9 mouse cellular contexts compared by ENCODE assay signal in genomic region chr9:106454071-106454761, GRCm38 (mm10). TPM values are rescaled to one million over a fixed set of nuclear protein-coding genes. Genes with fewer than 3 reads are reported as not detected.
DNase-seq lines count a peak whose midpoint lies in the region; ATAC-seq and TF ChIP-seq lines count a peak whose summit lies in the region.
"Had no signal": no experiment of that assay in that cellular context is flagged by ENCODE, and none has a peak within 500 bp of the region (broad histone marks: within the 10 kb centered on the region; RNA-seq: fewer than 3 reads in every experiment).

No protein-coding gene starts in this region.

- H3K9ac ChIP-seq in heart, adult 2 months (ENCODE audit: low read depth, low read length): peak overlapping the region; percentile 87
- H3K9ac ChIP-seq in forebrain, embryonic 13.5 days: peak overlapping the region; percentile 97
- peak overlapping the region; percentile 67 for H3K9ac ChIP-seq in limb, embryonic 15.5 days
- peak overlapping the region; percentile 83 for H3K9ac ChIP-seq in stomach, embryonic 16.5 days (ENCODE audit: low read length)

- no peak for ATAC-seq in G1E (ENCODE audit: extremely low read depth, insufficient number of reproducible peaks, low FRiP score, poor library complexity, severe bottlenecking)
- peak; percentile 7 for ATAC-seq in forebrain, embryonic 13.5 days
- ATAC-seq in limb, embryonic 15.5 days (ENCODE audit: insufficient number of reproducible peaks, low FRiP score, low TSS enrichment, low read depth): peak; percentile 9; the same call in 1 of the 2 replicates
- ATAC-seq in stomach, embryonic 16.5 days (ENCODE audit: insufficient read depth, low FRiP score): peak; percentile 11; the same call in 1 of the 2 replicates

- no peaks in the 10 kb centered on the region for H3K79me2 ChIP-seq in heart, adult 2 months (replicated peaks; ENCODE audit: control insufficient read depth, insufficient read depth, low read length)

- no peaks in the 10 kb centered on the region for H3K36me3 ChIP-seq in heart, adult 2 months (ENCODE audit: control insufficient read depth, insufficient read depth, low read length)
- H3K36me3 ChIP-seq in G1E (replicated peaks): no peaks in the 10 kb centered on the region
- peaks cover 22% of the 10 kb centered on the region for H3K36me3 ChIP-seq in forebrain, embryonic 13.5 days (ENCODE audit: poor library complexity, severe bottlenecking)
- 0 out of 2 replicates have a peak, but pooled peaks cover 3% of the 10 kb centered on the region for H3K36me3 ChIP-seq in limb, embryonic 15.5 days
- no peaks in the 10 kb centered on the region for H3K36me3 ChIP-seq in stomach, embryonic 16.5 days (ENCODE audit: control insufficient read depth, insufficient read depth, low read length)

- H3K27me3 ChIP-seq in heart, adult 2 months (ENCODE audit: control insufficient read depth, insufficient read depth, low read length): no peaks in the 10 kb centered on the region
- H3K27me3 ChIP-seq in G1E (ENCODE audit: insufficient read depth, low read length): peaks cover 86% of the 10 kb centered on the region
- no peaks in the 10 kb centered on the region for H3K27me3 ChIP-seq in forebrain, embryonic 13.5 days
- no peaks in the 10 kb centered on the region for H3K27me3 ChIP-seq in limb, embryonic 15.5 days
- H3K27me3 ChIP-seq in stomach, embryonic 16.5 days (ENCODE audit: control insufficient read depth, insufficient read depth, low read length): no peaks in the 10 kb centered on the region
- H3K27me3 ChIP-seq: Patski had no signal

- peak in 1 of 2 experiments; percentile 46 for DNase-seq in heart, adult 2 months
- DNase-seq in heart, postnatal 36 days: no peak
- no peak for DNase-seq in G1E (ENCODE audit: low spot score)
- no peak for DNase-seq in ovary, postnatal 10 days (ENCODE audit: low spot score)
- DNase-seq in left cerebral cortex, postnatal 36 days (ENCODE audit: low spot score in 2 of 2): no peak

- intact Hi-C loops in heart, adult 2 months (cut with DNase I): no loop called here
- intact Hi-C loops in heart, postnatal 36 days (cut with DNase I): no loop called here
- intact Hi-C loops in left cerebral cortex, postnatal 36 days (cut with DNase I): no loop called here

- TF ChIP-seq POLR2A in heart, adult 2 months (IDR thresholded peaks at IDR 0.05; ENCODE audit: insufficient read depth, low read depth, low read length): no peak

- TF ChIP-seq CTCF in heart, adult 2 months (IDR thresholded peaks at IDR 0.05): no peak
- TF ChIP-seq CTCF in G1E (IDR thresholded peaks at IDR 0.05; ENCODE audit: low read depth, low read length): no peak

- peak overlapping the region; percentile 98 for H3K4me2 ChIP-seq in forebrain, embryonic 13.5 days
- H3K4me2 ChIP-seq in limb, embryonic 15.5 days: peak overlapping the region; percentile 94
- peak overlapping the region; percentile 67 for H3K4me2 ChIP-seq in stomach, embryonic 16.5 days (ENCODE audit: low read depth, low read length)

- 14% methylated on average over 18 of the region's 20 CpGs for WGBS in heart, adult 2 months
- 2% methylated on average over 15 of the region's 20 CpGs for WGBS in forebrain, embryonic 13.5 days
- WGBS in limb, embryonic 15.5 days: under 1% methylated on average over 20 of the region's 20 CpGs
- WGBS in stomach, embryonic 16.5 days: 1% methylated on average over 20 of the region's 20 CpGs

- no peaks in the 10 kb centered on the region for H3K9me3 ChIP-seq in G1E (replicated peaks)
- H3K9me3 ChIP-seq in forebrain, embryonic 13.5 days (replicated peaks): no peaks in the 10 kb centered on the region
- H3K9me3 ChIP-seq in limb, embryonic 15.5 days: no peaks in the 10 kb centered on the region
- no peaks in the 10 kb centered on the region for H3K9me3 ChIP-seq in stomach, embryonic 16.5 days (replicated peaks; ENCODE audit: control insufficient read depth, low read length)

- peaks cover 15% of the 10 kb centered on the region for H3K4me1 ChIP-seq in heart, adult 2 months (ENCODE audit: control insufficient read depth, insufficient read depth, low read length)
- H3K4me1 ChIP-seq in G1E (ENCODE audit: insufficient read depth, low read depth, low read length): peaks cover 48% of the 10 kb centered on the region
- peaks cover 78% of the 10 kb centered on the region for H3K4me1 ChIP-seq in forebrain, embryonic 13.5 days
- peaks cover 85% of the 10 kb centered on the region for H3K4me1 ChIP-seq in limb, embryonic 15.5 days
- H3K4me1 ChIP-seq in stomach, embryonic 16.5 days (ENCODE audit: control insufficient read depth, insufficient read depth, low read length): peaks cover 56% of the 10 kb centered on the region

- no peak for TF ChIP-seq EP300 in heart, adult 2 months (IDR thresholded peaks at IDR 0.05; ENCODE audit: insufficient read depth, low read depth, low read length)

- peak overlapping the region; percentile 60 for H3K4me3 ChIP-seq in heart, adult 2 months
- H3K4me3 ChIP-seq in G1E (ENCODE audit: low read depth, low read length): peak overlapping the region; percentile 73
- H3K4me3 ChIP-seq in forebrain, embryonic 13.5 days: peak overlapping the region; percentile 81
- H3K4me3 ChIP-seq in limb, embryonic 15.5 days: peak overlapping the region; percentile 72
- peak overlapping the region; percentile 69 for H3K4me3 ChIP-seq in stomach, embryonic 16.5 days (replicated peaks; ENCODE audit: low read length)

- peak overlapping the region; percentile 82 for H3K27ac ChIP-seq in heart, adult 2 months
- peak overlapping the region; percentile 96 for H3K27ac ChIP-seq in forebrain, embryonic 13.5 days
- H3K27ac ChIP-seq in limb, embryonic 15.5 days: peak overlapping the region; percentile 89
- peak overlapping the region; percentile 77 for H3K27ac ChIP-seq in stomach, embryonic 16.5 days (ENCODE audit: low read length)

RNA-seq across cellular contexts. Expression of gene Pcbp4, which starts 1.1 kb away (rescaled TPM):
- 10 to 100 TPM; 70.0 to 74.6 TPM for total RNA-seq in heart, adult 2 months (2021)
- 92.8 and 95.8 TPM in 2 replicates for polyA plus RNA-seq in heart, adult 2 months (2012; rRNA removed)
- total RNA-seq in heart, postnatal 36 days (2021): 10 to 100 TPM; 72.8 to 73.4 TPM
- total RNA-seq in G1E (2014; fragmentation: Nextera tagmentation) (9.2 and 9.9 TPM in 2 replicates), G1E (2017) (2.8 and 3.0 TPM in 2 replicates)
- polyA plus RNA-seq in G1E (2012): 18.9 and 22.1 TPM in 2 replicates
- polyA plus RNA-seq in forebrain, embryonic 13.5 days (2015; fragmentation: Nextera tagmentation; extraction: Ambion mirVana): 243 and 274 TPM in 2 replicates
- 83.2 and 91.4 TPM in 2 replicates for polyA plus RNA-seq in limb, embryonic 15.5 days (2015; fragmentation: Nextera tagmentation; extraction: Ambion mirVana)
- 39.4 and 42.5 TPM in 2 replicates for polyA plus RNA-seq in stomach, embryonic 16.5 days (2015; fragmentation: Nextera tagmentation; extraction: Ambion mirVana)
- 100 to 1,000 TPM; 181 to 197 TPM for total RNA-seq in left cerebral cortex, postnatal 36 days (2021)

RNA-seq across cellular contexts. Expression of gene Abhd14a, which starts 6.7 kb away (rescaled TPM):
- 10 to 100 TPM; 18.7 to 21.8 TPM for total RNA-seq in heart, adult 2 months (2021)
- 33.2 and 43.0 TPM in 2 replicates for polyA plus RNA-seq in heart, adult 2 months (2012; rRNA removed)
- 10 to 100 TPM; 20.9 to 25.1 TPM for total RNA-seq in heart, postnatal 36 days (2021)
- total RNA-seq in G1E (2014; fragmentation: Nextera tagmentation) (4.8 and 5.7 TPM in 2 replicates), G1E (2017) (7.7 and 8.4 TPM in 2 replicates)
- 22.4 and 24.0 TPM in 2 replicates for polyA plus RNA-seq in G1E (2012)
- 40.5 and 50.9 TPM in 2 replicates for polyA plus RNA-seq in forebrain, embryonic 13.5 days (2015; fragmentation: Nextera tagmentation; extraction: Ambion mirVana)
- 75.0 TPM in 2 replicates for polyA plus RNA-seq in limb, embryonic 15.5 days (2015; fragmentation: Nextera tagmentation; extraction: Ambion mirVana)
- polyA plus RNA-seq in stomach, embryonic 16.5 days (2015; fragmentation: Nextera tagmentation; extraction: Ambion mirVana): 49.5 and 50.4 TPM in 2 replicates
- 10 to 100 TPM; 36.8 to 38.3 TPM for total RNA-seq in left cerebral cortex, postnatal 36 days (2021)

RNA-seq across cellular contexts. Expression of gene Abhd14b, which starts 7.0 kb away (rescaled TPM):
- 1 to 10 TPM; 6.6 to 6.8 TPM for total RNA-seq in heart, adult 2 months (2021)
- 27.8 and 34.8 TPM in 2 replicates for polyA plus RNA-seq in heart, adult 2 months (2012; rRNA removed)
- total RNA-seq in heart, postnatal 36 days (2021): 1 to 10 TPM; 7.2 to 8.3 TPM
- 6.9 and 7.7 TPM in 2 replicates for total RNA-seq in G1E (2014; fragmentation: Nextera tagmentation)
- total RNA-seq in G1E (2017): 2.6 and 3.1 TPM in 2 replicates
- 2.3 and 3.1 TPM in 2 replicates for polyA plus RNA-seq in G1E (2012)
- polyA plus RNA-seq in forebrain, embryonic 13.5 days (2015; fragmentation: Nextera tagmentation; extraction: Ambion mirVana): 3.0 and 4.3 TPM in 2 replicates
- 38.9 and 40.8 TPM in 2 replicates for polyA plus RNA-seq in limb, embryonic 15.5 days (2015; fragmentation: Nextera tagmentation; extraction: Ambion mirVana)
- 28.3 and 35.8 TPM in 2 replicates for polyA plus RNA-seq in stomach, embryonic 16.5 days (2015; fragmentation: Nextera tagmentation; extraction: Ambion mirVana)
- total RNA-seq in left cerebral cortex, postnatal 36 days (2021): 10 to 100 TPM in 1 of 2 experiments, 1 to 10 TPM in 1; 8.8 to 11.4 TPM

RNA-seq across cellular contexts. Expression of gene Gpr62, which starts 11.5 kb away (rescaled TPM):
- total RNA-seq in heart, adult 2 months (2021): not detected
- 0.12 TPM in 1 of 2 replicates, not detected in the other for polyA plus RNA-seq in heart, adult 2 months (2012; rRNA removed)
- not detected for total RNA-seq in heart, postnatal 36 days (2021)
- total RNA-seq in G1E (2014; fragmentation: Nextera tagmentation) (not detected in 2 replicates), G1E (2017) (not detected in 2 replicates)
- polyA plus RNA-seq in G1E (2012): not detected in 2 replicates
- polyA plus RNA-seq in forebrain, embryonic 13.5 days (2015; fragmentation: Nextera tagmentation; extraction: Ambion mirVana): 0.37 and 0.45 TPM in 2 replicates
- polyA plus RNA-seq in limb, embryonic 15.5 days (2015; fragmentation: Nextera tagmentation; extraction: Ambion mirVana): 0.37 and 0.55 TPM in 2 replicates
- 0.19 and 0.26 TPM in 2 replicates for polyA plus RNA-seq in stomach, embryonic 16.5 days (2015; fragmentation: Nextera tagmentation; extraction: Ambion mirVana)
- 10 to 100 TPM in 1 of 2 experiments, 1 to 10 TPM in 1; 7.8 to 13.7 TPM for total RNA-seq in left cerebral cortex, postnatal 36 days (2021)

RNA-seq across cellular contexts. Expression of gene Acy1, which starts 16.1 kb away (rescaled TPM):
- 10 to 100 TPM; 20.1 to 26.7 TPM for total RNA-seq in heart, adult 2 months (2021)
- 12.0 and 12.5 TPM in 2 replicates for polyA plus RNA-seq in heart, adult 2 months (2012; rRNA removed)
- 10 to 100 TPM; 24.9 to 27.0 TPM for total RNA-seq in heart, postnatal 36 days (2021)
- 6.0 and 11.6 TPM in 2 replicates for total RNA-seq in G1E (2014; fragmentation: Nextera tagmentation)
- 11.0 and 17.1 TPM in 2 replicates for total RNA-seq in G1E (2017)
- polyA plus RNA-seq in G1E (2012): 12.7 and 16.5 TPM in 2 replicates
- 35.8 and 42.2 TPM in 2 replicates for polyA plus RNA-seq in forebrain, embryonic 13.5 days (2015; fragmentation: Nextera tagmentation; extraction: Ambion mirVana)
- 42.2 and 48.6 TPM in 2 replicates for polyA plus RNA-seq in limb, embryonic 15.5 days (2015; fragmentation: Nextera tagmentation; extraction: Ambion mirVana)
- 43.4 and 44.3 TPM in 2 replicates for polyA plus RNA-seq in stomach, embryonic 16.5 days (2015; fragmentation: Nextera tagmentation; extraction: Ambion mirVana)
- total RNA-seq in left cerebral cortex, postnatal 36 days (2021): 10 to 100 TPM; 15.4 to 16.0 TPM
